Mouse (Mus musculus) colon, adult 2 months (tissue): ENCODE results near the gene Kif14. TPM values are rescaled to one million over a fixed set of nuclear protein-coding genes. Genes with fewer than 3 reads are reported as not detected.

Experiments used
- polyA plus RNA-seq: library from polyadenylated mRNA; depleted of rRNA; stranded (reverse); fragments of >200 nt; gene quantifications from 2 replicates; pipeline ENCODE4 v1.2.3, GENCODE M21; 2012; rRNA removed

Gene Kif14
- polyA plus RNA-seq, result 0.46 and 0.50 TPM in 2 replicates

DNA sequence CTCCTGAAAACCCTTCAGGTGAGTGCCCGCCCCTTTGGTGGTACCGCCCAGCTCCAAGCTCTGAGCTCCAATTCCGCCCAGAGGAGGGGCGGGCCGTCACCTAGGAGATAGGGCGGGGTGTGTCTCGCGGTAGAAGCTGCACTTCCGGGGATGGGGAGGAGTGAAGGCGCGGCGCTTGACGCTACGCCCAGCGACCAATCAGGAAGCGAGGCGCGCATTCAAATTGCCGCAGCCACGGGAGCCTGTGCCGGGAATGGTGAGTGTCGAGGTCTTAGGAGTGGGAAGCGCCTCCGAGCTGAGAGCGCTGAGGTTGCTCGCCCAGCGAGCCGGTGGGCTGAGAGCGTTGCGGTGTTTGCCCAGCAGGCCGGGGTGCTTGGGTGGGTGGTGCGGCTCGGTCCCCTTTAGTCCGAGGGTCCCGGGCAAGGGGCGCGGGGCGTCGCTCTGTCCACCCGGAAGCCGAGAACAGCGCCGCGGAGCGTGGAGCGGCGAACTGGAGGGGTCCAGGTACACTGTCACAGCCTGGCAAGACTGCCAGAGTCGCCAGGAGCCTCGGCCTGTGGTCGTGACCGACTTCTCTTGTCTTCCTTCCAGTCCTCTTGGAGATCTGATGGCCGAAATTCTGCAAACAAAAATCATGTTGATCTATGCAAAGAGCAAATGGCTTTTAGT, at the start of gene Kif14:
TSS of gene Kif14 (plus strand) at position 201 of the 669 bp plus-strand sequence.

Other genes starting within 250 kb of the Kif14 start
- 163 and 171 TPM in 2 replicates for gene Inava, start 232.1 kb upstream of the Kif14 start, polyA plus RNA-seq
- gene Gpr25, start 205.5 kb upstream of the Kif14 start, polyA plus RNA-seq, result 0.38 and 0.42 TPM in 2 replicates
- gene Camsap2, start 120.2 kb upstream of the Kif14 start, polyA plus RNA-seq, result 5.3 and 5.4 TPM in 2 replicates
- 1.0 and 1.2 TPM in 2 replicates for gene Ddx59, start 51.1 kb upstream of the Kif14 start, polyA plus RNA-seq
- gene Zfp281, start 158.6 kb downstream of the Kif14 start, polyA plus RNA-seq, result 0.93 and 1.0 TPM in 2 replicates